Mouse (Mus musculus) bone marrow macrophage, adult 2 months (primary cell): ENCODE measurements around the gene Xrra1. TPM values are rescaled to one million over a fixed set of nuclear protein-coding genes. Genes with fewer than 3 reads are reported as not detected.

ENCODE experiments used
- H3K27ac ChIP-seq: 2 replicates; pipeline ENCODE4 v1.5.1; 2012; ENCODE audit warnings: low read depth, low read length; ENCODE audit not compliant: insufficient read depth
- H3K4me1 ChIP-seq: 2 replicates; pipeline ENCODE4 v1.6.1; 2012; ENCODE audit warnings: low read length; ENCODE audit not compliant: control insufficient read depth, insufficient read depth
- H3K4me3 ChIP-seq: 2 replicates; pipeline ENCODE4 v1.5.1; 2012; ENCODE audit warnings: mild to moderate bottlenecking, low read length, moderate library complexity; ENCODE audit not compliant: insufficient read depth
- CTCF ChIP-seq: IDR thresholded peaks from 2 replicates; pipeline ENCODE4 v1.5.1; 2012; ENCODE audit warnings: low read depth, mild to moderate bottlenecking, low read length, moderate library complexity
- POLR2A ChIP-seq: IDR thresholded peaks from 2 replicates; pipeline ENCODE4 v1.6.1; 2012; ENCODE audit warnings: mild to moderate bottlenecking, low read depth, low read length, borderline replicate concordance
- polyA plus RNA-seq: library from polyadenylated mRNA; stranded (reverse); fragments of >200 nt; gene quantifications from 2 replicates; pipeline ENCODE4 v1.2.4, GENCODE M21; 2012; ENCODE audit not compliant: missing spikeins, insufficient read depth, insufficient read length

Xrra1 gene
- polyA plus RNA-seq, 1 experiment = not detected

- peak overlapping the region; percentile 59 for H3K27ac ChIP-seq
- TF ChIP-seq POLR2A (no peak), CTCF (no peak)
- no peak overlapping the region for H3K4me3 ChIP-seq
- H3K4me1 ChIP-seq = peaks cover 39% of the 10 kb centered on the region
Observed at GRCm38 (mm10) chr7:99865219-99865618, 6.3 kb downstream of the Xrra1 start.

DNA sequence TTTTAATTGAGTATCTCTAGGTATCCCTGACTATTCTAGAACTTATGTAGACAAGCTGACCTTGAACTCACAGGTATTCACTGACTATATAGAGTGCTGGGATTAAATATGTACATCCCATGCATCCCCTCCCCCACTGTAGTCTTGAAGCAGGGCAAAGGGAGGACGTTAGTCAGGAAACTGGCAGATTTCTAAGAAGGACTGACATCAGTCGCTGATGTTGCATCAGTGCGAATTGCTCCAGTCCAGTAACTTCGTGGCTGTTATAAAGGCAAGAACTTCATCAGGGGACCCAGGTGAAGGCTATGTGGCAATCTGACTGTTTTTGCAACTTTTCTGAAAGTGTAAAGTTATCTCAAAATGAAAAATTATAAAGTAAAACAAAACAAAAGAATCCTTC lies 10.4 kb downstream of the Xrra1 start:
- Histone ChIP-seq H3K4me3 (no peak overlapping the region), H3K4me1 (peaks cover 23% of the 10 kb centered on the region), H3K27ac (no peak overlapping the region)
- TF ChIP-seq POLR2A (no peak), CTCF (no peak)

DNA sequence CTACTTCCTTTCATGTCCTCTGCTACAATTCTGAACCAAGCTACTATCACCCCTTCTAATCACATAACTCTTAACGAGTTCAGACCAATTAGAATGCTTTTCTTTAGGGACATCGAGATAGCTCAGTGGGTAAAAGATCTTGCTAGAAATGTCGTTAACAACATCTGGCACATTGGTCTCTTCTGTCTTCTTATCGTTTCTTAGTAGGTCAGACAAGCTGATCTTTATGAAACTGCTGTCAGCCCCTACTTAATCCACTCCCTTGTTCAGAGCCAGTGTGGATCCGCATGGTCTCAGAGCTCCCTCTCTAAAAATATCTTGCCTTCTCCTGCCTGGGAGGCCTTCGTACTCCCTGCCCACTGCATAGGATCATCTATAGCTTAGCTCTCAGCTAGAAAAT lies 15.0 kb downstream of the Xrra1 start:
- TF ChIP-seq POLR2A = no peak
- TF ChIP-seq CTCF = no peak
- no peak overlapping the region for H3K4me3 ChIP-seq
- peaks cover 6% of the 10 kb centered on the region; the same call in 1 of the 2 replicates for H3K4me1 ChIP-seq
- no peak overlapping the region for H3K27ac ChIP-seq

- no peak for TF ChIP-seq CTCF
- no peak for TF ChIP-seq POLR2A
- no peak overlapping the region for H3K27ac ChIP-seq
- no peak overlapping the region for H3K4me3 ChIP-seq
- H3K4me1 ChIP-seq = no peaks in the 10 kb centered on the region
Observed at GRCm38 (mm10) chr7:99875891-99876290, 17.0 kb downstream of the Xrra1 start.

- H3K27ac ChIP-seq = no peak overlapping the region
- no peak for TF ChIP-seq POLR2A
- TF ChIP-seq CTCF = peak; percentile 95
Observed at GRCm38 (mm10) chr7:99876345-99876744, 17.4 kb downstream of the Xrra1 start.

GRCm38 (mm10) chr7:99878254-99878653 lies 19.3 kb downstream of the Xrra1 start:
- Histone ChIP-seq H3K27ac (no peak overlapping the region), H3K4me3 (no peak overlapping the region), H3K4me1 (no peaks in the 10 kb centered on the region)
- TF ChIP-seq POLR2A (no peak), CTCF (no peak)

More at GRCm38 (mm10) chr7:99876345-99876744, 17.4 kb downstream of the Xrra1 start:
- H3K4me1 ChIP-seq = no peaks in the 10 kb centered on the region
- H3K4me3 ChIP-seq = no peak overlapping the region

DNA sequence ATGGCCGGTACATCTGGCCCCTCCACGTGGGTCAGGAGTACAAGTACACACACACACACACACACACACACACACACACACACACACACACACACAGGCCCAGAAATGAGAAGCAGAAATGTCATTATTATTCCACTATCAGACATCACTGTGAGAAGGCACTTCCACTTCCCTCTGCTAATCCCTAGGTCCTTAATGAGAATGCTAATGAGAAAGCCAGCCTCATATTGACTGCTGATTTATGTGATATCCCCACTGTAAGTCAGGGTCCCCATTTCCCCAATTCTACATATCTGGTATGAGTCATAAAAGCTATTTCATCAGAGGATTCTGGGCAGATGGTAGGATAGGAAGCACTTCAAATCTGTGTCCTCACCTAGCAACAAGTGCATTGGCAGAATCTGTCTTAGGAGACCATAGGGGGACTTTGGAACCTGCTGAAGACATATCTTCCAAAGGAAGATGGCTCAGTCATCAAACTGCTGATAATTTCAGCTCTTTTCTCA lies 28.4 kb downstream of the Xrra1 start:
- H3K4me3 ChIP-seq = no peak overlapping the region

DNA sequence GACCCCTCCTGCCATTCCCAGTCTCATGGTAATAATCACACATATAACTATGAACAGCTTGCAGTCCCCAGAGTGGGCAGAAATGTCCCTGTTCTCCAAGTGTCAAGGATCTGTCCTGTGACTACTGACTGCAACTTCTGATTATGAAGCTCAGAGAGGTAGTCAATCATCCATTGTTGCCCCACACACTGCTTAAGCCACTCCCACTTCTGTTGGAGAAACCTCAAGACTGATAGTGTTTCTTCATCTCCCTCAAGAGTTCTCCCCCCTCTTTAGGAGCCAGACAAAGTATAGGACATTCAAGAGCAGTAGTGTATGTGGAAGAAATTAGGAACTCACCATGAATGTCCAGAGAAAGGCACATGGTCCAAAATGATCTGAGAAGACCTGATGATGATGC lies 28.8 kb downstream of the Xrra1 start:
- TF ChIP-seq CTCF (no peak), POLR2A (no peak)
- H3K27ac ChIP-seq = no peak overlapping the region
- peaks cover 32% of the 10 kb centered on the region for H3K4me1 ChIP-seq
- no peak overlapping the region for H3K4me3 ChIP-seq

More for the DNA sequence above, 28.4 kb downstream of the Xrra1 start:
- TF ChIP-seq POLR2A (no peak), CTCF (no peak)
- no peak overlapping the region for H3K27ac ChIP-seq
- peaks cover 31% of the 10 kb centered on the region for H3K4me1 ChIP-seq

GRCm38 (mm10) chr7:99889175-99889880 lies 30.4 kb downstream of the Xrra1 start:
- Histone ChIP-seq H3K4me1 (peaks cover 30% of the 10 kb centered on the region), H3K27ac (no peak overlapping the region), H3K4me3 (no peak overlapping the region)
- TF ChIP-seq POLR2A (no peak), CTCF (no peak)

GRCm38 (mm10) chr7:99890168-99890755 lies 31.3 kb downstream of the Xrra1 start:
- H3K4me1 ChIP-seq = peaks cover 30% of the 10 kb centered on the region
- H3K4me3 ChIP-seq = no peak overlapping the region
- TF ChIP-seq POLR2A (no peak), CTCF (no peak)
- no peak overlapping the region for H3K27ac ChIP-seq
